Mouse (Mus musculus) spleen, postnatal 4 days (tissue): ENCODE results near the gene Fbxo41.
A peak's percentile ranks its signal among the peaks of the same experiment; 100 is the strongest.

Experiments
- DNase-seq, 2 experiments: peaks; one replicate each; pipeline ENCODE4 v3.0.0; 2022; ENCODE audit warnings: low spot score in 2 of 2

Gene Fbxo41

GRCm38 (mm10) chr6:85447351-85447750 is 55.4 kb downstream of the Fbxo41 start:
- DNase-seq = no peak

GRCm38 (mm10) chr6:85445286-85445685 is 57.5 kb downstream of the Fbxo41 start:
- DNase-seq = no peak

GRCm38 (mm10) chr6:85444266-85444965 is 58.4 kb downstream of the Fbxo41 start:
- no peak for DNase-seq

DNA sequence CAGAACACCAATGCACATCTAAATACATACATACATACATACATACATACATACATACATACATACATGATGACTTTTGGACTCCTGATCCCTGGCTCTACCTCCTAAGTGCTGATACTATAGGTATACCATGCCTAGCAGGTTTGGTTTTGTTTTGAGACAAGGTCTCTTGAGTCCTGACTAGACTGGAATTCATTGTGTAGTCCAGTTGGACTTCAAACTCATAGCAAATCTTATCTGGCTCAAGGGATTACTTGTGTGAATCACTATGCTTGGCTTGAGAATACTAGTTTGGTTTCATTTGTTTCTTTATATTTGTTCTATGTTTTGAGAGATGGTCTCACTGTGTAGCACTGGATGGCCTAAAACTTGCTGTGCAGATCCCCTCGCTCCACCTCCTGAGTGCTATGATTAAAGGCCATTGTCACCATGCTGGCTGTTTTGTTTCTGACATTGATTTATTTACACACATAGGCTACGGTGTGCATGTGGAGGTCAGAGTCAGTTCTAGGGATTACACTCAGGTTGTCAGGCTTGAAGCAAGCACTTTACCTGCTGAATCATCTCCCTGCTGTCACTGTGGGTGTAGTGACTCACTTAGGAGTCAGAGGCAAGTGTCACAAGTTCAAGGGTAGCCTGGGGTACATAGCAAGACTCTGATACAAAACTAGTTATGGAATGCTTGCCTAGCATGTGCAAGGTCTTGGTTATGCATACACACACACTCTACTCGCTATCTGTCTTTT is 59.1 kb downstream of the Fbxo41 start:
- DNase-seq = no peak

DNA sequence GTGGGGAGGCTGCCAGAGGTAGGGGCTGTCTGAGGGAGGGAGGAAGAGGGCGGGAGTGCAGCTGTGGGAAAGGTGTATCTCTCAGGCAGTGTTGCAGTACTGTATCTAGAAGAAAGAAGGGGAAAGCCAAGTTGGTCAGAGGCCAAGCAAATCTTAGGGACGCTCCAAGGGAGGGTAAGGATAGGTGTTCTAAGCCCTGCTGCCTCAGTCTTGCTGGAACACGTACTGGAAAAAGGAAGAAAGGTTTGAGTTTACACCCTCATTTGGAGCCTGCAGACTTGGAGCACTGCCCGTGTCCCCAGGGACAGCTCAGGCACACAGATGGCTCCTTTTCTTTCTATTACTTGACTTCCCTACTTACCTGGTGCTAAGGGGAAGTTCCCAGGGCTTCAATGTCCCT is 61.7 kb downstream of the Fbxo41 start:
- no peak for DNase-seq

- DNase-seq = no peak
Observed at GRCm38 (mm10) chr6:85436631-85437030, 66.2 kb downstream of the Fbxo41 start.

DNA sequence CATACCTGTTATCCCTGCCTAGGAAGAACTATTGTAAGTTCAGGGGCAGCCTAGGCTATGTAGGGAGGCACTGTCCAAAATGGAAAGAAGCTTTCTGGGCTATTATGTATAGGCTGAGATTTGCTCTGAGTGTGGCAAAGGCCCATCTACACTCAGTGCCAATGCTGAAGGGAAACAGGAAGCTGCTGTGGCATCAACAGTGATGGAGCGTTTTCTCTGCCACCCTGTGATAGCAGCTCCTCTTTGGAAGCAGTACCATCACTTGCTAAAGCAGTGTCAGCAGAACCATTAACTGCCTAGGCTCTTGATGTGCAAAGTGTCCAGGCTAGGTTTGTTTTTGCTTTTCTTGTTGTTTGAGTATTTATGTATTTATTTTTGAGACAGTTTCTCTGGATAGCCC is 66.6 kb downstream of the Fbxo41 start:
- no peak for DNase-seq

GRCm38 (mm10) chr6:85433865-85434264 is 68.9 kb downstream of the Fbxo41 start:
- DNase-seq = no peak

GRCm38 (mm10) chr6:85431842-85432431 is 70.9 kb downstream of the Fbxo41 start, which contains the start of gene Smyd5:
TSS of gene Smyd5 (plus strand) at chr6:85431989.
- DNase-seq = peak; percentile 85 to 93

GRCm38 (mm10) chr6:85431274-85431841 is 71.4 kb downstream of the Fbxo41 start:
- DNase-seq = no peak

DNA sequence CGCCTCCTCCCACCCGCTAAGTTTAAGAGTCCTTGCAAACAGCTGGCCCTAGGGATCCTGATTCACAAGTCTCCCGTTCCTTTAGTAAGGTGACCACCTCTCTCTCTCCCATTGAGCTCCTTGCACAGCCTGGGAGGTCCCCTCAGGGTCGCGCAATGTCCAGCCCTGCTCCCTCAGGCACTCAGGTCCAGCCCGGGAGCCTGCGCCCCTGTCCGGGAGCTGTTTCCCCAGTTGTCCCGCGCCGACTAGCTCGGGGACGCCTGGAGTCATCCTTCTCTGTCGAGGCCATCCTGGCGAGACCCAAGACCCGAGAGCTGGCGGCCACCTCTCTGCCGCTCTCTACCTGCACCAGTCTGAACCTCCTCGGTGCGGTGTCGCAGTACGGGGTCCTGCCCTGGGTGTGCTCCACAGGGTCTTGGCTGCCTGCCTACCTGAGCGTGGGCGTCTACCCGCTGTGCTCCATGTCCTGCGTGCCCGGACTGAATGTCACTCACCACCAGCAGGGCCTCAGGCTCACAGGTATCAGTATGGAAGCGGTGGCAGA is 78.9 kb downstream of the Fbxo41 start, which contains the start of gene Noto:
TSS of gene Noto (plus strand) at position 51 of the 544 bp plus-strand sequence.
- no peak for DNase-seq
